24 mouse cellular contexts compared by ENCODE assay signal in genomic region chr8:61771328-61771727, GRCm38 (mm10).
"Had no signal": no experiment of that assay in that cellular context is flagged by ENCODE, and none has a peak within 500 bp of the region (broad histone marks: within the 10 kb centered on the region; RNA-seq: fewer than 3 reads in every experiment).

No protein-coding gene starts in this region.

- H3K4me1 ChIP-seq: intestine, embryonic 15.5 days; liver, embryonic 12.5 days had no signal

- H3K4me2 ChIP-seq: heart, embryonic 12.5 days; hindbrain, embryonic 12.5 days; hindbrain, embryonic 14.5 days; intestine, embryonic 15.5 days; limb, embryonic 15.5 days; liver, embryonic 12.5 days had no signal

- H3K9me3 ChIP-seq: heart, embryonic 12.5 days; hindbrain, embryonic 10.5 days; hindbrain, embryonic 12.5 days; intestine, embryonic 15.5 days; limb, embryonic 15.5 days; liver, embryonic 12.5 days had no signal

- H3K4me3 ChIP-seq: gastrocnemius, adult 2 months; heart, adult 2 months; heart, embryonic 12.5 days; hindbrain, embryonic 10.5 days; hindbrain, embryonic 12.5 days; intestine, embryonic 15.5 days; layer of hippocampus, adult 2 months; left cerebral cortex, adult 2 months; limb, embryonic 15.5 days; liver, embryonic 12.5 days had no signal

- H3K27me3 ChIP-seq: heart, embryonic 12.5 days; hindbrain, embryonic 12.5 days; intestine, embryonic 15.5 days; limb, embryonic 15.5 days; liver, embryonic 12.5 days had no signal

- H3K27ac ChIP-seq: gastrocnemius, adult 2 months; heart, adult 2 months; hindbrain, embryonic 10.5 days; hindbrain, embryonic 12.5 days; hindbrain, embryonic 14.5 days; intestine, embryonic 15.5 days; layer of hippocampus, adult 2 months; left cerebral cortex, adult 2 months; limb, embryonic 15.5 days; liver, embryonic 12.5 days; liver, embryonic 14.5 days had no signal

- H3K9ac ChIP-seq: heart, embryonic 12.5 days; hindbrain, embryonic 12.5 days; hindbrain, embryonic 14.5 days; intestine, embryonic 15.5 days; limb, embryonic 15.5 days; liver, embryonic 12.5 days; liver, embryonic 14.5 days had no signal

- H3K36me3 ChIP-seq: hindbrain, embryonic 10.5 days; hindbrain, embryonic 12.5 days; intestine, embryonic 15.5 days; limb, embryonic 15.5 days; liver, embryonic 12.5 days had no signal

- DNase-seq: gastrocnemius, adult 2 months; gastrocnemius, postnatal 10 days; gastrocnemius, postnatal 25 days; heart, adult 2 months; heart, postnatal 10 days; heart, postnatal 4 days; kidney, adult 18-20 months; kidney, adult 9 months; kidney, postnatal 10 days; kidney, postnatal 25 days; kidney, postnatal 4 days had no signal

- ATAC-seq: hindbrain, embryonic 16.5 days; inflammation-experienced regulatory T-cells, adult 6 months; intestine, embryonic 15.5 days; intestine, postnatal 0 days; liver, embryonic 12.5 days had no signal
